Mouse (Mus musculus): ENCODE results near the gene Sub1. TPM values are rescaled to one million over a fixed set of nuclear protein-coding genes. Genes with fewer than 3 reads are reported as not detected.
A peak's percentile ranks its signal among the peaks of the same experiment; 100 is the strongest.

Gene Sub1
- polyA plus RNA-seq, 1 experiment from 2014 or later: 671 TPM

DNA sequence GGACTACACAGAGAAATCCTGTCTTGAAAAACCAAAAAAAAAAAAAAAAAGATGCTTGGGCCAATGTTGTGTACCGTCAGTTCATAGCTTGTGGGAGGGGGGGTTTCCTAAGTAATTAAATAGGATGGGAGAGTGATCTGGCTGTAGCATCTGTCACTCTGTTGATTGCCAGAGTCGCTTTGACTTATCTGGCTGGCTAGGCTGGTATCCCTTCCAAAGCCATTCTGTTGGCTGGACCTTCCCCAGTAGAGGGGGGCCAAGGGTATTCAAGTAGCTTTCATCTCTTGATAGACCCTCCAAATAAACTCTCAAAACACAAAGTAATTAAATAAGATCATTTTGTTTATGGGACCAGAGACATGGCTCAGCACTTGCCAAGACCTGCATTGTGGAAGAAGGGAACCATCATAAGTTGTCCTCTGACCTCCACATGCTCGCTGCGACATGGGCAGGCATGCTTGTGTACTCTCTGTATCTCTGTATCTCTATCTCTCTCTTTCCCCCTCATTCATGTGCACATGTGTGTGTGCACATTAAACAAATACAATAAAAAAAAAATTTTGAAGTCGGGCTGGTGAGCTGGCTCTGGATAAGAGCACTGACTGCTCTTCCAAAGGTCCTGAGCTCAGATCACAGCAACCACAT, 31.5 kb downstream of the Sub1 start:
- ATAC-seq (ENCODE audit: insufficient read depth): no peak
- Histone ChIP-seq H3K9me3 (ENCODE audit: low read depth, low read length) (no peaks in the 10 kb centered on the region), H3K27ac (ENCODE audit: low read depth) (no peak overlapping the region), H3K9ac (no peak overlapping the region), H3K4me1 (ENCODE audit: insufficient read depth) (no peaks in the 10 kb centered on the region), H3K4me3 (ENCODE audit: low read depth, low read length) (no peak overlapping the region), H3K27me3 (ENCODE audit: insufficient read depth, low read length) (no peaks in the 10 kb centered on the region), H3K4me2 (no peak overlapping the region), H3K36me3 (ENCODE audit: insufficient read depth) (no peaks in the 10 kb centered on the region)
- no peak for DNase-seq
- WGBS: 80% methylated on average over 5 of the region's 5 CpGs
- TF ChIP-seq CTCF (IDR thresholded peaks at IDR 0.05; ENCODE audit: low read depth): no peak

DNA sequence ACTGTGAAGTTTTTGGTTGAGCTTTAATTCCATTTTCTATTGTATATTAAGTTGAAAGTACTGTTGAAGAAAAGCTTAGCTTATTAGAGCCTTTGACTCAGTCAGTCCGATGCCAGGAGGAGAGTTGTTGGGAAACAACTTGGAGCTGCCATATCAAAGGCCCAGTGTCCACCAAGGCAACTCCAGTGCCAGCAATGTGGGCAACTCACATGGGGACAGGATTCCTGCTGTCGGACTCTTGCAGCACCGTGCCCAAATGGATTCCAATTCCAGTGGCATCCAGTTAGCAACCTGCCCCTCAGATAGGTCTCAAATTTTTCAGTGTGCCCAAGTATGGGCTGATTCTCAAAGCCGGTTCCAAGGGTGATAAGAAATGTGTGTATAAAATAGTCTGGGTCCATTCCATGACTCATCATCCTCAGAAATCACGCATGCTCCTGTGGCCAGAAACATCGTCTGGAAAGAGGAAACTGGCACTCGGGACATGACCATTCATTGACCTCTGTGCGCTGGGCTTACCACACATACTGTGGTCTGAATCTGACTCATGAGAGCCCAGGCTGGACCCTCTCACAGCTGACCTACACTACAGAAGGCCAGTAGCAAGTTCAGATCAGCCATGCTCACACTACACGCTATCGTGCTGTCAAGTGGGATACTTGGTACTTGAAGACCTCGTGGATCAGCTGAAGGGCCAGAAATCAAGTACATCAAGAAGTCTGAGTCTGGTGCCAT, 32.8 kb downstream of the Sub1 start:
- Histone ChIP-seq H3K27me3 (ENCODE audit: insufficient read depth, low read length) (no peaks in the 10 kb centered on the region), H3K9ac (no peak overlapping the region), H3K4me3 (ENCODE audit: low read depth, low read length) (no peak overlapping the region), H3K4me1 (ENCODE audit: insufficient read depth) (no peaks in the 10 kb centered on the region), H3K9me3 (ENCODE audit: low read depth, low read length) (no peaks in the 10 kb centered on the region), H3K4me2 (no peak overlapping the region), H3K36me3 (ENCODE audit: insufficient read depth) (no peaks in the 10 kb centered on the region), H3K27ac (ENCODE audit: low read depth) (no peak overlapping the region)
- ATAC-seq (ENCODE audit: insufficient read depth) (no peak), DNase-seq (no peak)
- no peak for TF ChIP-seq CTCF (IDR thresholded peaks at IDR 0.05; ENCODE audit: low read depth)
- 83% methylated on average over 11 of the region's 11 CpGs for WGBS

DNA sequence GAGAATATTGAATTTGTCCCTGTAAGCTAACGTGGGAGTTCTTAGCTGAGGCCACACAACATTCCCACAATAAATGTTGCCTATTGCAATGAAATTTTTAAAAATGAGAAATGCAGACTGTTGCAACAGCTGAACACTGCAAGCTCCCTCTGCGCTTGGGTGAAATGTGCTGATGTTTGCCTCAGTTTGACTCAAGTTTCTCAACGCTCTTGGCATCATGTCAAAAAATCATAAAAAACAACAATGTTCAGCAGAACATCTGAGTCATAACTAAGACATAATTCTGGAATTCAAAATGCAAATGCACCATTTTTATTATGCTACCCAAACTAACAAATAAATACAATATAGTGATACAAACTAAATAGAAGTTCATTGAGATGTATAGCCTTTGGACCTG, 37.1 kb downstream of the Sub1 start:
- Histone ChIP-seq H3K27ac (ENCODE audit: low read depth) (no peak overlapping the region), H3K4me2 (no peak overlapping the region), H3K27me3 (ENCODE audit: insufficient read depth, low read length) (no peaks in the 10 kb centered on the region), H3K9me3 (ENCODE audit: low read depth, low read length) (no peaks in the 10 kb centered on the region), H3K36me3 (ENCODE audit: insufficient read depth) (no peaks in the 10 kb centered on the region), H3K4me3 (ENCODE audit: low read depth, low read length) (no peak overlapping the region), H3K9ac (no peak overlapping the region), H3K4me1 (ENCODE audit: insufficient read depth) (no peaks in the 10 kb centered on the region)
- ATAC-seq (ENCODE audit: insufficient read depth) (no peak), DNase-seq (peak; percentile 27)
- 75% methylated on average over 3 of the region's 3 CpGs for WGBS
- TF ChIP-seq CTCF (IDR thresholded peaks at IDR 0.05; ENCODE audit: low read depth): no peak

DNA sequence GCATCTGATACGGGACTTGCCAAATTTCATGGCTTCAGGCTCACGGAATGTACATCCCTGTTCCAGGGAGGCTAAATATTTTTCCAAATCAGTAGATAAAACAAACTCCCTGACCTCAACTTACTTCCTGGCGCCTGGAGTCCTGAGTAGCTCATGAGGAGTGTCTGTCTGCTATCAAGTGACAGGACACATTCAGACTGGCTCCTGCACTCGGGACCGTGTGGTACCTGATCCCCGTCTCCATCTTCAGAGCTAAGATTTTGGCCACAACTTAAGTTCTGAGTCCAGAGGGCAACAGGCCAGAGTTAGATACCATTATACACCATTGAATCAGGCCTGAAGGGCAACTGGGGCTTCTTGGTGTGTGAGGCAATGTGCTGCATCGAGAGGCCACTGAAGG, 40.7 kb downstream of the Sub1 start:
- no peaks in the 10 kb centered on the region for H3K9me3 ChIP-seq (ENCODE audit: low read depth, low read length)
- H3K4me3 ChIP-seq (ENCODE audit: low read depth, low read length): no peak overlapping the region
- no peaks in the 10 kb centered on the region for H3K4me1 ChIP-seq (ENCODE audit: insufficient read depth)
- H3K27me3 ChIP-seq (ENCODE audit: insufficient read depth, low read length): no peaks in the 10 kb centered on the region
- no peak for DNase-seq
- H3K36me3 ChIP-seq (ENCODE audit: insufficient read depth): no peaks in the 10 kb centered on the region
- H3K4me2 ChIP-seq: no peak overlapping the region
- no peak overlapping the region for H3K9ac ChIP-seq
- no peak for ATAC-seq (ENCODE audit: insufficient read depth)
- 73% methylated on average over 7 of the region's 7 CpGs for WGBS
- H3K27ac ChIP-seq (ENCODE audit: low read depth): no peak overlapping the region
- no peak for TF ChIP-seq CTCF (IDR thresholded peaks at IDR 0.05; ENCODE audit: low read depth)

DNA sequence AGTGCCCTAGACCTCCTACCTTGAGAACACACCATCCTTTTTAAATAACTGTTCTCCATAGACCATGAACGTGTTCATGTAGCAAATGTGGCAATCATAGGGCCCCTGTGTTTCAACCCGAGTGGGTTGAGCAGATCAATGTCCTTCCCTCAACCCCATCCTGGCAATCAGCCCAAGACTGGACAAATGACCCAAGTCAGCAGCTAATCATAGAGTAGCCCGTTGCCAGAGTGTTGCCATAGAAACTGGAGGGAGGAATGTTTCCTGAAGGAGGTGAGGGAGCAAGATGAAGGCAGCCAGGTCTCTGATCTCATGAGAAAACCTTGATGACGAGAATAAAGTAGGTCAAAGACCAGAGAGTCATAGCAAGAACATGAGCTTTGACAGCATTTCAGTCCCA, 42.6 kb downstream of the Sub1 start:
- no peaks in the 10 kb centered on the region for H3K9me3 ChIP-seq (ENCODE audit: low read depth, low read length)
- WGBS: 41% methylated on average over 4 of the region's 4 CpGs
- no peak overlapping the region for H3K9ac ChIP-seq
- DNase-seq (no peak), ATAC-seq (ENCODE audit: insufficient read depth) (no peak)
- no peak overlapping the region for H3K4me3 ChIP-seq (ENCODE audit: low read depth, low read length)
- no peak overlapping the region for H3K27ac ChIP-seq (ENCODE audit: low read depth)
- no peaks in the 10 kb centered on the region for H3K27me3 ChIP-seq (ENCODE audit: insufficient read depth, low read length)
- H3K4me1 ChIP-seq (ENCODE audit: insufficient read depth): no peaks in the 10 kb centered on the region
- no peaks in the 10 kb centered on the region for H3K36me3 ChIP-seq (ENCODE audit: insufficient read depth)
- no peak overlapping the region for H3K4me2 ChIP-seq
- TF ChIP-seq CTCF (IDR thresholded peaks at IDR 0.05; ENCODE audit: low read depth): no peak

DNA sequence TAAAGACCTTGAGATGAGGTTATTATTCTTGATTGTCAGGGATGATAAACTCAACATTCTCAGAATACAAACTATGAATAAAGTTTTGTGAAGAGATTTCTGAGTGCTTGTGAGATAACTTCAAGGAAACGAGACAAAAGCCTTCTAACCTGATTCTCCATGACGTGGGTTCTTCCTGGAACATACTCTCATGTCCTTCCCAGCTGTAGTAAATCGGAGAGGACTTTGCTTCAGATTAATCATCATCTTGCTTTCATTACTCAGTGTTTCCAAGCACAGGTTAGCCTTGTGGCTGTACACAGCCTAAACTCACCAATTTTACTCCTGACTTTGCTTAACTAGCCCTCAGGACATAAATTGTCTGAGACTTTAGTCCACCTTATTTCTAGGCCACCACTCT, 44.6 kb downstream of the Sub1 start:
- Histone ChIP-seq H3K4me2 (no peak overlapping the region), H3K36me3 (ENCODE audit: insufficient read depth) (no peaks in the 10 kb centered on the region), H3K9ac (no peak overlapping the region), H3K27me3 (ENCODE audit: insufficient read depth, low read length) (no peaks in the 10 kb centered on the region), H3K4me1 (ENCODE audit: insufficient read depth) (no peaks in the 10 kb centered on the region), H3K27ac (ENCODE audit: low read depth) (no peak overlapping the region), H3K9me3 (ENCODE audit: low read depth, low read length) (no peaks in the 10 kb centered on the region), H3K4me3 (ENCODE audit: low read depth, low read length) (no peak overlapping the region)
- ATAC-seq (ENCODE audit: insufficient read depth) (no peak), DNase-seq (no peak)
- TF ChIP-seq CTCF (IDR thresholded peaks at IDR 0.05; ENCODE audit: low read depth): no peak
- 68% methylated on average over 3 of the region's 3 CpGs for WGBS

DNA sequence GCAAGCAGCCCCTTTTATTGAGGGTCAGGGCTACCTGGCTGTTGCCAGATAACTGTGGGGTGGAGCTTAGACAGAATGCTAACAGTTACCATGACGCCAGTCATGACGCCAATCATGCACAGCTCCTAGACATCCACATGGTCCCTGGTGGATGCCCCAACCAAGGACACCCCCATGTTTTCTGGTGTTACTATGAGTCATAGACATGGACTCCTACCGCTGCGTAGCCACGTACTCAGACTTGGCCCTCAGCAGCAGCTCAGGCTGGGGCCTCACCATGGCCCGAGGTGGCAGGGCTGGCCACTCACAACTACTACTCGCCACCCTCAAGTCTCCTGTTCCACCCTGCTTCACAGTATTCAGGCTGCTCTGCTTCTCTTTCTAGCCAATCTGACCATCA, 45.6 kb downstream of the Sub1 start:
- Histone ChIP-seq H3K36me3 (ENCODE audit: insufficient read depth) (no peaks in the 10 kb centered on the region), H3K9ac (no peak overlapping the region), H3K4me3 (ENCODE audit: low read depth, low read length) (no peak overlapping the region), H3K4me2 (no peak overlapping the region), H3K4me1 (ENCODE audit: insufficient read depth) (no peaks in the 10 kb centered on the region), H3K27ac (ENCODE audit: low read depth) (no peak overlapping the region), H3K9me3 (ENCODE audit: low read depth, low read length) (no peaks in the 10 kb centered on the region), H3K27me3 (ENCODE audit: insufficient read depth, low read length) (no peaks in the 10 kb centered on the region)
- WGBS: 98% methylated on average over 7 of the region's 7 CpGs
- DNase-seq (no peak), ATAC-seq (ENCODE audit: insufficient read depth) (no peak)
- no peak for TF ChIP-seq CTCF (IDR thresholded peaks at IDR 0.05; ENCODE audit: low read depth)
